Mouse (Mus musculus) MEL (cell line): ENCODE results near the gene Ninl. TPM values are rescaled to one million over a fixed set of nuclear protein-coding genes. Genes with fewer than 3 reads are reported as not detected.

Source experiments
- DNase-seq: peaks from one replicate; pipeline ENCODE4 v3.0.0; 2011; ENCODE audit warnings: low read depth, low spot score
- H3K27ac ChIP-seq: 2 replicates; pipeline ENCODE4 v1.5.1; 2012; ENCODE audit warnings: low read depth, mild to moderate bottlenecking, control low read depth, low read length, moderate library complexity; ENCODE audit not compliant: control insufficient read depth
- H3K27me3 ChIP-seq, 2 experiments: fragments of 150-350 bp in 1 of 2; sonication (generic) in 1 of 2; 2 replicates each; pipeline ENCODE4 v1.6.1; 2012; ENCODE audit warnings: low read length in 2 of 2, mild to moderate bottlenecking in 2 of 2, improper control_type of control experiment in 1 of 2, moderate library complexity in 1 of 2; ENCODE audit not compliant: insufficient read depth in 2 of 2, control insufficient read depth in 1 of 2
- H3K36me3 ChIP-seq, 2 experiments: 2 replicates each; pipeline ENCODE4 v1.6.1; 2012 to 2014; ENCODE audit warnings: low read length in 2 of 2, improper control_type of control experiment in 1 of 2, inconsistent platforms in 1 of 2, mild to moderate bottlenecking in 1 of 2; ENCODE audit not compliant: insufficient read depth in 2 of 2, control insufficient read depth in 1 of 2
- H3K4me1 ChIP-seq, 2 experiments: fragments of 150-350 bp in 1 of 2; sonication (generic) in 1 of 2; 2 replicates each; pipeline ENCODE4 v1.6.1; 2012; ENCODE audit warnings: low read length in 2 of 2, improper control_type of control experiment in 1 of 2, mild to moderate bottlenecking in 1 of 2; ENCODE audit not compliant: insufficient read depth in 2 of 2, control insufficient read depth in 1 of 2
- H3K4me3 ChIP-seq, 2 experiments: fragments of 150-350 bp in 1 of 2; sonication (generic) in 1 of 2; 2 replicates each; pipeline ENCODE4 v1.5.1; 2012; ENCODE audit warnings: low read depth in 2 of 2, low read length in 2 of 2, mild to moderate bottlenecking in 2 of 2, moderate library complexity in 2 of 2, control low read depth in 1 of 2, improper control_type of control experiment in 1 of 2; ENCODE audit not compliant: control insufficient read depth in 1 of 2, insufficient read depth in 1 of 2
- H3K79me2 ChIP-seq: 2 replicates; pipeline ENCODE4 v1.6.1; 2012; ENCODE audit warnings: mild to moderate bottlenecking, low read length, moderate library complexity; ENCODE audit not compliant: control insufficient read depth, poor library complexity, insufficient read depth
- H3K9ac ChIP-seq: 2 replicates; pipeline ENCODE4 v1.6.1; 2012; ENCODE audit warnings: low read depth, mild to moderate bottlenecking, control low read depth, low read length, moderate library complexity; ENCODE audit not compliant: control insufficient read depth, poor library complexity, severe bottlenecking
- H3K9me3 ChIP-seq: fragments of 150-350 bp; sonication (generic); replicated peaks from 2 replicates; pipeline ENCODE4 v1.6.1; 2012; ENCODE audit warnings: mild to moderate bottlenecking, low read length, improper control_type of control experiment, moderate library complexity; ENCODE audit not compliant: insufficient read depth
- CHD2 ChIP-seq: IDR thresholded peaks from 2 replicates; pipeline ENCODE4 v1.6.1; 2011; ENCODE audit warnings: low read length, improper control_type of control experiment
- EP300 ChIP-seq, 2 experiments: IDR thresholded peaks; 2 replicates each; pipeline ENCODE4 v1.6.1; 2011; ENCODE audit warnings: improper control_type of control experiment in 2 of 2, low read length in 2 of 2, low read depth in 1 of 2, mild to moderate bottlenecking in 1 of 2
- ETS1 ChIP-seq: IDR thresholded peaks from 2 replicates; pipeline ENCODE4 v1.6.1; 2012; ENCODE audit warnings: low read depth, mild to moderate bottlenecking, inconsistent platforms, low read length, improper control_type of control experiment, moderate library complexity
- MEF2A ChIP-seq: IDR thresholded peaks from 2 replicates; pipeline ENCODE4 v1.6.1; 2014; ENCODE audit warnings: low read depth, mild to moderate bottlenecking, inconsistent platforms, low read length, improper control_type of control experiment; ENCODE audit not compliant: poor library complexity, insufficient replicate concordance, severe bottlenecking; ENCODE audit errors: extremely low read depth
- MXI1 ChIP-seq: IDR thresholded peaks from 2 replicates; pipeline ENCODE4 v1.6.1; 2011; ENCODE audit warnings: mild to moderate bottlenecking, low read depth, low read length, improper control_type of control experiment
- MYB ChIP-seq: IDR thresholded peaks from 2 replicates; pipeline ENCODE4 v1.6.1; 2011; ENCODE audit warnings: mild to moderate bottlenecking, low read depth, low read length, improper control_type of control experiment
- RAD21 ChIP-seq: IDR thresholded peaks from 2 replicates; pipeline ENCODE4 v1.6.1; 2011; ENCODE audit warnings: mild to moderate bottlenecking, low read depth, low read length, improper control_type of control experiment
- SIN3A ChIP-seq: IDR thresholded peaks from 2 replicates; pipeline ENCODE4 v1.6.1; 2012; ENCODE audit warnings: low read length, improper control_type of control experiment, inconsistent platforms
- TAL1 ChIP-seq: IDR thresholded peaks from 2 replicates; pipeline ENCODE4 v1.6.1; 2012; ENCODE audit warnings: mild to moderate bottlenecking, inconsistent platforms, low read length, moderate library complexity, mixed read lengths
- UBTF ChIP-seq: IDR thresholded peaks from 2 replicates; pipeline ENCODE4 v1.6.1; 2012; ENCODE audit warnings: low read depth, mild to moderate bottlenecking, inconsistent platforms, low read length, improper control_type of control experiment, moderate library complexity, borderline replicate concordance; ENCODE audit not compliant: insufficient read depth
- polyA plus RNA-seq, 2 experiments: library from polyadenylated mRNA; stranded (reverse) in 1 of 2; unstranded in 1 of 2; fragments of >175 nt in 1 of 2; fragments of >200 nt in 1 of 2; gene quantifications; 2 replicates each; pipeline versions ENCODE4 v1.2.1 to v1.2.4; 2012; ENCODE audit warnings: low replicate concordance in 2 of 2, low read depth in 1 of 2; ENCODE audit not compliant: insufficient read length in 2 of 2, insufficient read depth in 1 of 2, missing spikeins in 1 of 2
- total RNA-seq: library from RNA; depleted of rRNA; stranded (reverse); fragments of 300-350 nt; gene quantifications from 2 replicates; pipeline ENCODE4 v1.2.3, GENCODE M21; 2012

Gene Ninl
- total and polyA plus RNA-seq, 3 experiments = 9.8 to 16.8 TPM; not detected in 1

- no peak overlapping the region for H3K27ac ChIP-seq
- no peaks in the 10 kb centered on the region for H3K27me3 ChIP-seq
- H3K4me3 ChIP-seq = no peak overlapping the region
- H3K9ac ChIP-seq = no peak overlapping the region
- no peaks in the 10 kb centered on the region; the same call in 1 of the 2 replicates for H3K79me2 ChIP-seq
- no peak for DNase-seq
- H3K9me3 ChIP-seq = no peaks in the 10 kb centered on the region
- TF ChIP-seq CHD2 (no peak), MYB (no peak), MXI1 (no peak)
- no peaks in the 10 kb centered on the region for H3K36me3 ChIP-seq
- H3K4me1 ChIP-seq = no peaks in the 10 kb centered on the region; a peak in 1 of 4 replicates
Measured at GRCm38 (mm10) chr2:150995324-150995723, 43.9 kb downstream of the Ninl start.

GRCm38 (mm10) chr2:150991050-150991449 is 48.1 kb downstream of the Ninl start:
- no peak for DNase-seq
- H3K9me3 ChIP-seq = no peaks in the 10 kb centered on the region
- H3K36me3 ChIP-seq = no peaks in the 10 kb centered on the region
- no peak overlapping the region for H3K9ac ChIP-seq
- no peak overlapping the region for H3K4me3 ChIP-seq
- H3K27ac ChIP-seq = no peak overlapping the region
- H3K4me1 ChIP-seq = no peaks in the 10 kb centered on the region; a peak in 1 of 4 replicates
- H3K79me2 ChIP-seq = no peaks in the 10 kb centered on the region; the same call in 1 of the 2 replicates
- TF ChIP-seq TAL1 (no peak), EP300 (IDR thresholded peaks at IDR 0.05; ENCODE audit: low read depth in 1 of 2, low read length in 2 of 2) (no peak), SIN3A (no peak), ETS1 (no peak), RAD21 (no peak), MEF2A (no peak)
- no peaks in the 10 kb centered on the region for H3K27me3 ChIP-seq

- no peaks in the 10 kb centered on the region for H3K36me3 ChIP-seq
- no peaks in the 10 kb centered on the region; the same call in 1 of the 2 replicates for H3K79me2 ChIP-seq
- DNase-seq = no peak
- H3K4me3 ChIP-seq = no peak overlapping the region
- no peak overlapping the region for H3K27ac ChIP-seq
- H3K27me3 ChIP-seq = no peaks in the 10 kb centered on the region
- no peaks in the 10 kb centered on the region; a peak in 1 of 4 replicates for H3K4me1 ChIP-seq
- no peak overlapping the region for H3K9ac ChIP-seq
- no peaks in the 10 kb centered on the region for H3K9me3 ChIP-seq
- TF ChIP-seq TAL1 = no peak
- no peak for TF ChIP-seq MEF2A
- TF ChIP-seq UBTF = no peak
Measured at GRCm38 (mm10) chr2:150990506-150990905, 48.7 kb downstream of the Ninl start.
